Mouse (Mus musculus) heart, postnatal 0 days (tissue): Measurements from ENCODE around the gene Ganc.

Experiments
- CTCF ChIP-seq: IDR thresholded peaks from 2 replicates; pipeline ENCODE4 v1.5.1; 2016; ENCODE audit warnings: antibody characterized with exemption, control low read depth, low read depth
- EP300 ChIP-seq: IDR thresholded peaks from 2 replicates; pipeline ENCODE4 v1.6.1; 2016; ENCODE audit warnings: antibody characterized with exemption, low read depth

- TF ChIP-seq CTCF (no peak), EP300 (no peak)
These were observed 1.4 kb downstream of the Ganc start for GRCm38 (mm10) chr2:120404823-120405765.
